Mouse (Mus musculus): Measurements from ENCODE around the gene Crygc. TPM values are rescaled to one million over a fixed set of nuclear protein-coding genes. Genes with fewer than 3 reads are reported as not detected.

The Crygc gene
- polyA plus RNA-seq (2016; fragmentation: Nextera tagmentation; extraction: Ambion mirVana), result 0.37 and 0.64 TPM in 2 replicates

- Histone ChIP-seq H3K27ac (no peak within 1 kb of the TSS), H3K4me3 (no peak within 1 kb of the TSS), H3K36me3 (replicated peaks) (no peaks in the 10 kb centered on the region), H3K27me3 (ENCODE audit: poor library complexity, severe bottlenecking) (no peaks in the 10 kb centered on the region), H3K4me1 (peaks cover 6% of the 10 kb centered on the region), H3K9me3 (no peaks in the 10 kb centered on the region)
- DNase-seq (ENCODE audit: extremely low spot score, low spot score), result no peak
- WGBS, result 61% methylated on average over 6 of the region's 6 CpGs
These were observed at the start of gene Crygc for GRCm38 (mm10) chr1:65073589-65073988. Crygc (minus strand) TSS chr1:65073689.

GRCm38 (mm10) chr1:65122574-65123372, 49.3 kb upstream of the Crygc start, which contains the start of gene D630023F18Rik:
D630023F18Rik (minus strand) TSS chr1:65123214.
- no peaks in the 10 kb centered on the region for H3K9me3 ChIP-seq
- WGBS, result 26% methylated on average over 9 of the region's 9 CpGs
- peaks cover 5% of the 10 kb centered on the region; the same call in 1 of the 2 replicates for H3K4me1 ChIP-seq
- peak within 1 kb of the TSS; percentile 36 for H3K4me3 ChIP-seq
- no peak within 1 kb of the TSS for H3K27ac ChIP-seq
- no peaks in the 10 kb centered on the region for H3K36me3 ChIP-seq (replicated peaks)
- DNase-seq (ENCODE audit: extremely low spot score, low spot score), result no peak
- H3K27me3 ChIP-seq (ENCODE audit: poor library complexity, severe bottlenecking), result no peaks in the 10 kb centered on the region

- no peak within 1 kb of the TSS for H3K27ac ChIP-seq
- H3K4me3 ChIP-seq, result no peak within 1 kb of the TSS
- no peaks in the 10 kb centered on the region for H3K27me3 ChIP-seq (ENCODE audit: poor library complexity, severe bottlenecking)
- H3K4me1 ChIP-seq, result peaks cover 5% of the 10 kb centered on the region; the same call in 1 of the 2 replicates
- 81% methylated on average over 1 of the region's 1 CpGs for WGBS
- DNase-seq (ENCODE audit: extremely low spot score, low spot score), result no peak
- H3K9me3 ChIP-seq, result no peaks in the 10 kb centered on the region
- H3K36me3 ChIP-seq (replicated peaks), result no peaks in the 10 kb centered on the region
These were observed 45.9 kb upstream of the Crygc start, which contains the start of gene Gm28845 for GRCm38 (mm10) chr1:65119438-65119837. Gm28845 (minus strand) TSS chr1:65119558.

- Histone ChIP-seq H3K36me3 (replicated peaks) (no peaks in the 10 kb centered on the region), H3K4me1 (peaks cover 5% of the 10 kb centered on the region; the same call in 1 of the 2 replicates), H3K9me3 (no peaks in the 10 kb centered on the region), H3K4me3 (no peak overlapping the region), H3K27me3 (ENCODE audit: poor library complexity, severe bottlenecking) (no peaks in the 10 kb centered on the region), H3K27ac (no peak overlapping the region)
- WGBS, result 79% methylated on average over 8 of the region's 8 CpGs
- DNase-seq (ENCODE audit: extremely low spot score, low spot score), result no peak
These were observed 44.8 kb upstream of the Crygc start for GRCm38 (mm10) chr1:65118150-65118913.

- WGBS, result 94% methylated on average over 5 of the region's 5 CpGs
- Histone ChIP-seq H3K27ac (no peak overlapping the region), H3K9me3 (no peaks in the 10 kb centered on the region), H3K27me3 (ENCODE audit: poor library complexity, severe bottlenecking) (no peaks in the 10 kb centered on the region), H3K4me1 (peaks cover 10% of the 10 kb centered on the region), H3K4me3 (no peak overlapping the region), H3K36me3 (replicated peaks) (no peaks in the 10 kb centered on the region)
- DNase-seq (ENCODE audit: extremely low spot score, low spot score), result no peak
These were observed 40.2 kb upstream of the Crygc start for GRCm38 (mm10) chr1:65113536-65114172.

- Histone ChIP-seq H3K4me1 (peaks cover 10% of the 10 kb centered on the region), H3K36me3 (replicated peaks) (no peaks in the 10 kb centered on the region), H3K4me3 (no peak overlapping the region), H3K27me3 (ENCODE audit: poor library complexity, severe bottlenecking) (no peaks in the 10 kb centered on the region), H3K27ac (no peak overlapping the region), H3K9me3 (no peaks in the 10 kb centered on the region)
- DNase-seq (ENCODE audit: extremely low spot score, low spot score), result no peak
- 68% methylated on average over 14 of the region's 14 CpGs for WGBS
These were observed 39.3 kb upstream of the Crygc start for GRCm38 (mm10) chr1:65112807-65113196.

- H3K4me1 ChIP-seq, result peaks cover 10% of the 10 kb centered on the region
- H3K4me3 ChIP-seq, result peak overlapping the region; percentile 24
- DNase-seq (ENCODE audit: extremely low spot score, low spot score), result peak; percentile 80
- no peak overlapping the region for H3K27ac ChIP-seq
- no peaks in the 10 kb centered on the region for H3K9me3 ChIP-seq
- H3K27me3 ChIP-seq (ENCODE audit: poor library complexity, severe bottlenecking), result no peaks in the 10 kb centered on the region
- no peaks in the 10 kb centered on the region for H3K36me3 ChIP-seq (replicated peaks)
- WGBS, result 20% methylated on average over 8 of the region's 8 CpGs
These were observed 38.7 kb upstream of the Crygc start for GRCm38 (mm10) chr1:65112031-65112806.

GRCm38 (mm10) chr1:65109756-65110435, 36.4 kb upstream of the Crygc start:
- Histone ChIP-seq H3K4me1 (peaks cover 10% of the 10 kb centered on the region), H3K36me3 (replicated peaks) (no peaks in the 10 kb centered on the region), H3K27ac (no peak overlapping the region), H3K4me3 (no peak overlapping the region), H3K27me3 (ENCODE audit: poor library complexity, severe bottlenecking) (no peaks in the 10 kb centered on the region), H3K9me3 (no peaks in the 10 kb centered on the region)
- WGBS, result 79% methylated on average over 25 of the region's 25 CpGs
- DNase-seq (ENCODE audit: extremely low spot score, low spot score), result no peak

GRCm38 (mm10) chr1:65109196-65109595, 35.7 kb upstream of the Crygc start:
- peaks cover 10% of the 10 kb centered on the region for H3K4me1 ChIP-seq
- H3K36me3 ChIP-seq (replicated peaks), result no peaks in the 10 kb centered on the region
- no peak for DNase-seq (ENCODE audit: extremely low spot score, low spot score)
- H3K27me3 ChIP-seq (ENCODE audit: poor library complexity, severe bottlenecking), result no peaks in the 10 kb centered on the region
- no peak overlapping the region for H3K4me3 ChIP-seq
- no peaks in the 10 kb centered on the region for H3K9me3 ChIP-seq
- WGBS, result 89% methylated on average over 8 of the region's 8 CpGs
- no peak overlapping the region for H3K27ac ChIP-seq

GRCm38 (mm10) chr1:65107654-65108279, 34.3 kb upstream of the Crygc start:
- DNase-seq (ENCODE audit: extremely low spot score, low spot score), result no peak
- Histone ChIP-seq H3K4me3 (no peak overlapping the region), H3K27me3 (ENCODE audit: poor library complexity, severe bottlenecking) (no peaks in the 10 kb centered on the region), H3K4me1 (peaks cover 6% of the 10 kb centered on the region), H3K36me3 (replicated peaks) (no peaks in the 10 kb centered on the region), H3K27ac (no peak overlapping the region), H3K9me3 (no peaks in the 10 kb centered on the region)
- WGBS, result 96% methylated on average over 10 of the region's 10 CpGs

GRCm38 (mm10) chr1:65103273-65103672, 29.8 kb upstream of the Crygc start, which contains the start of gene Cryga:
Cryga (minus strand) TSS chr1:65103373.
- DNase-seq (ENCODE audit: extremely low spot score, low spot score), result no peak
- Histone ChIP-seq H3K27me3 (ENCODE audit: poor library complexity, severe bottlenecking) (no peaks in the 10 kb centered on the region), H3K9me3 (no peaks in the 10 kb centered on the region), H3K27ac (no peak within 1 kb of the TSS), H3K4me1 (no peaks in the 10 kb centered on the region), H3K4me3 (no peak within 1 kb of the TSS), H3K36me3 (replicated peaks) (no peaks in the 10 kb centered on the region)
- WGBS, result 92% methylated on average over 11 of the region's 11 CpGs
